Mouse (Mus musculus) MEL (cell line): ENCODE measurements around the gene Taco1.

Source experiments
- MAX ChIP-seq: IDR thresholded peaks from 2 replicates; pipeline ENCODE4 v1.6.1; 2011; ENCODE audit warnings: low read length, improper control_type of control experiment
- MXI1 ChIP-seq: IDR thresholded peaks from 2 replicates; pipeline ENCODE4 v1.6.1; 2011; ENCODE audit warnings: mild to moderate bottlenecking, low read depth, low read length, improper control_type of control experiment
- POLR2A ChIP-seq, 2 experiments: IDR thresholded peaks; 2 replicates each; pipeline ENCODE4 v1.6.1; 2011 to 2012; ENCODE audit warnings: low read length in 2 of 2, mild to moderate bottlenecking in 2 of 2, control low read depth in 1 of 2, improper control_type of control experiment in 1 of 2, low read depth in 1 of 2, moderate library complexity in 1 of 2; ENCODE audit not compliant: control insufficient read depth in 1 of 2, insufficient read depth in 1 of 2, poor library complexity in 1 of 2
- POLR2AphosphoS5 ChIP-seq: IDR thresholded peaks from 2 replicates; pipeline ENCODE4 v1.6.1; 2012; ENCODE audit warnings: low read depth, borderline replicate concordance, mild to moderate bottlenecking, inconsistent platforms, low read length, moderate library complexity, mixed read lengths
- RCOR1 ChIP-seq: IDR thresholded peaks from 2 replicates; pipeline ENCODE4 v1.6.1; 2012; ENCODE audit warnings: low read depth, mild to moderate bottlenecking, inconsistent platforms, low read length, improper control_type of control experiment
- TAL1 ChIP-seq: IDR thresholded peaks from 2 replicates; pipeline ENCODE4 v1.6.1; 2012; ENCODE audit warnings: mild to moderate bottlenecking, inconsistent platforms, low read length, moderate library complexity, mixed read lengths
- USF2 ChIP-seq, 2 experiments: IDR thresholded peaks; 2 replicates each; pipeline ENCODE4 v1.6.1; 2011 to 2012; ENCODE audit warnings: improper control_type of control experiment in 2 of 2, low read length in 2 of 2, borderline replicate concordance in 1 of 2, inconsistent platforms in 1 of 2, low read depth in 1 of 2, mild to moderate bottlenecking in 1 of 2; ENCODE audit not compliant: insufficient read depth in 1 of 2
- ZKSCAN1 ChIP-seq: IDR thresholded peaks from 2 replicates; pipeline ENCODE4 v1.6.1; 2012; ENCODE audit warnings: low read depth, mild to moderate bottlenecking, inconsistent platforms, low read length, improper control_type of control experiment, moderate library complexity

DNA sequence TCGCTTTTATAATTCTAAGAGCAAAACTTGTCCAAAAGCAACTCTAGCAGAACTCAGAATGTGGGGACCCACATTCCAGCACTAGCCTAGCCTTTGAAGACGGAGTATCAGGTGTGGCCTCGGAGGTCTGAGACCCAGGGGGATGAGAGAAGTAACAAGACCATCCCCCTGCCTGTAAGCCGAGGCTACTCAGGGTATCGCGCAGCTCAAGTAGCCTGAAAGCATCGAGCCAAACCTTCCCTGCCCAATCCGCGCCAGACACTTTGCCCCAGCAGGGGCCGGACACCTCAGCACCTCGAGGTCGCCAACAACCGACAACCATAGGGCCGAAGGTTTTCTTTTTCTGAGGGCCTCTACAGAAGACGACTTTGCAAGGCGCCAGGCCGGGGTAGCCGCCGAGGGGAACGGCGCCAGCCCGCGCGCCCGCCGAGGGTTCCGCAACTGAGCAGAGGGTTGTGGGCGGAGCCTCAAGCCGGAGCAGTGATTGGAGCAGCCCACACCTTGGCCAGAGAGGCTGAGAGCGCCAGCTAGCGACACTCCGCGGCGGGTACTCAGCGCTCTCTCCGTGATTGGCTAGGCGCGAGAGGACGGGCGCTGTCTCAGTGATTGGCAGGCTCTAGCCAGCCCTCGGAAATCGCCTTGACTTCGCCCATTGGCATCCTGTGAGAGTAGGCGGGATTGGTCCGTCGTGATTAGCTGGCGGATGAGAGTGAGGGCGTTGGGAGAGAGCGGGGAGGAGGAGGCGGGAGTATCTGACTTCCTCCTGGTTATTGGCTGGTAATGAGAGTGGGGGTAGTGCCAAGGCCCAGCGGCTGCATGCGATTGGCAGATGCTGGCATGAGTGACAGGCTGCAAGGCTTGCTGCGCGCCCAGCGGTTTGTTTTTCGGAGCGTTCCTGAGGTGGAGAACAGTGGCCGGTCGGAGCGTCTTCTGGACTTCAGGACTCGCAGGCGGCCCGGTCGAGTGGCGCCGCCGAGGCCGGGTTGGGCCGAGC, 18.1 kb downstream of the Taco1 start, which contains the start of gene Map3k3:
- TF ChIP-seq MXI1: peak; percentile 34
- TF ChIP-seq RCOR1: peak; percentile 97
- TF ChIP-seq POLR2A (IDR thresholded peaks at IDR 0.05; ENCODE audit: control insufficient read depth in 1 of 2, insufficient read depth in 1 of 2, low read depth in 1 of 2, low read length in 2 of 2, poor library complexity in 1 of 2): peak; percentile 71 to 79; a peak in 2 of 4 replicates
- TF ChIP-seq TAL1: no peak
- TF ChIP-seq USF2 (IDR thresholded peaks at IDR 0.05; ENCODE audit: borderline replicate concordance in 1 of 2, insufficient read depth in 1 of 2, low read depth in 1 of 2, low read length in 2 of 2): no peak
- TF ChIP-seq ZKSCAN1: no peak
- no peak for TF ChIP-seq POLR2AphosphoS5
- no peak for TF ChIP-seq MAX
